Mouse (Mus musculus): ENCODE measurements around the gene Cd84. TPM values are rescaled to one million over a fixed set of nuclear protein-coding genes. Genes with fewer than 3 reads are reported as not detected.
A peak's percentile ranks its signal among the peaks of the same experiment; 100 is the strongest.
"Not testable (repeated sequence)": the region's sequence is repeated elsewhere in the genome, so short reads cannot be mapped to it uniquely, and the experiment has no call there.

The Cd84 gene
- polyA plus RNA-seq, 1 experiment from 2014 or later, result 0.01 TPM

- ChIA-PET POLR2A (no interaction called here), CTCF (interaction anchor here (0.9 to 3.3 kb wide), 5 partner anchors 12 to 174 kb away, joined by 3 to 15 read pairs (median 5); partner anchors contain the start of gene Cd84)
- H3K27me3 ChIP-seq, result no peaks in the 10 kb centered on the region
- peak; percentile 33 for TF ChIP-seq CTCF (IDR thresholded peaks at IDR 0.05)
- ATAC-seq (no peak), DNase-seq (ENCODE audit: low read depth, low spot score) (peak; percentile 34)
- in situ Hi-C loops (cut with MboI; ENCODE audit: low pct_unique_long_range_greater_than_20kb), result loop anchor here (25.0 kb wide), 1 partner anchor 510 kb away; the partner anchor contains the start of genes Kcnj10 and Kcnj9
Observed at GRCm38 (mm10) chr1:171827674-171828073, 11.8 kb upstream of the Cd84 start.

- ATAC-seq (no peak), DNase-seq (ENCODE audit: low read depth, low spot score) (no peak)
- in situ Hi-C loops (cut with MboI; ENCODE audit: low pct_unique_long_range_greater_than_20kb), result loop anchor here (25.0 kb wide), 1 partner anchor 497 kb away; the partner anchor contains the start of genes Kcnj10 and Kcnj9
- peaks cover 23% of the 10 kb centered on the region for H3K27me3 ChIP-seq
- POLR2A ChIA-PET, result no interaction called here
- CTCF ChIA-PET, result interaction anchor here (0.8 to 1.5 kb wide), 2 partner anchors 13 to 25 kb away, joined by 3 to 4 read pairs; no protein-coding TSS in a partner anchor
- TF ChIP-seq CTCF (IDR thresholded peaks at IDR 0.05), result no peak
Observed at GRCm38 (mm10) chr1:171840450-171841023, 1.0 kb downstream of the Cd84 start.

GRCm38 (mm10) chr1:171845035-171845754 lies 5.7 kb downstream of the Cd84 start:
- in situ Hi-C loops (cut with MboI; ENCODE audit: low pct_unique_long_range_greater_than_20kb), result loop anchor here (25.0 kb wide), 1 partner anchor 492 kb away; the partner anchor contains the start of genes Kcnj10 and Kcnj9
- no peak for TF ChIP-seq CTCF (IDR thresholded peaks at IDR 0.05)
- ATAC-seq, result no peak
- DNase-seq (ENCODE audit: low read depth, low spot score), result no peak
- peaks cover 20% of the 10 kb centered on the region for H3K27me3 ChIP-seq
- CTCF ChIA-PET, result no interaction called here
- POLR2A ChIA-PET, result no interaction called here

- ChIA-PET CTCF (interaction anchor here (0.8 to 1.0 kb wide), 2 partner anchors 144 to 313 kb away, joined by 3 read pairs; partner anchors contain the start of gene Itln1), POLR2A (interaction anchor here (0.6 kb wide), 1 partner anchor 484 kb away, joined by 4 read pairs; no protein-coding TSS in a partner anchor)
- peaks cover 19% of the 10 kb centered on the region for H3K27me3 ChIP-seq
- DNase-seq (ENCODE audit: low read depth, low spot score) (no peak), ATAC-seq (no peak)
- in situ Hi-C loops (cut with MboI; ENCODE audit: low pct_unique_long_range_greater_than_20kb), result loop anchor here (25.0 kb wide), 1 partner anchor 489 kb away; the partner anchor contains the start of genes Kcnj10 and Kcnj9
- TF ChIP-seq CTCF (IDR thresholded peaks at IDR 0.05), result no peak
Observed at GRCm38 (mm10) chr1:171848201-171848600, 8.7 kb downstream of the Cd84 start.

- ATAC-seq, result no peak
- ChIA-PET POLR2A (no interaction called here), CTCF (interaction anchor here (0.8 to 1.4 kb wide), 3 partner anchors 92 to 313 kb away, joined by 3 read pairs; partner anchors contain the start of gene Itln1)
- in situ Hi-C loops (cut with MboI; ENCODE audit: low pct_unique_long_range_greater_than_20kb), result loop anchor here (25.0 kb wide), 1 partner anchor 489 kb away; the partner anchor contains the start of genes Kcnj10 and Kcnj9
- peaks cover 19% of the 10 kb centered on the region for H3K27me3 ChIP-seq
- no peak for TF ChIP-seq CTCF (IDR thresholded peaks at IDR 0.05)
- no peak for DNase-seq (ENCODE audit: low read depth, low spot score)
Observed at GRCm38 (mm10) chr1:171848757-171849156, 9.3 kb downstream of the Cd84 start.

- ChIA-PET CTCF (interaction anchor here (1.4 kb wide), 1 partner anchor 91 kb away, joined by 3 read pairs; no protein-coding TSS in a partner anchor), POLR2A (interaction anchor here (0.7 kb wide), 1 partner anchor 33 kb away, joined by 3 read pairs; no protein-coding TSS in a partner anchor)
- ATAC-seq (no peak), DNase-seq (ENCODE audit: low read depth, low spot score) (no peak)
- in situ Hi-C loops (cut with MboI; ENCODE audit: low pct_unique_long_range_greater_than_20kb), result loop anchor here (25.0 kb wide), 1 partner anchor 488 kb away; the partner anchor contains the start of genes Kcnj10 and Kcnj9
- no peak for TF ChIP-seq CTCF (IDR thresholded peaks at IDR 0.05)
- peaks cover 16% of the 10 kb centered on the region for H3K27me3 ChIP-seq
Observed at GRCm38 (mm10) chr1:171849454-171849853, 10.0 kb downstream of the Cd84 start.

GRCm38 (mm10) chr1:171865467-171865866 lies 26.0 kb downstream of the Cd84 start:
- DNase-seq (ENCODE audit: low read depth, low spot score) (no peak), ATAC-seq (no peak)
- CTCF ChIA-PET, result interaction anchor here (1.0 to 1.4 kb wide), 2 partner anchors 9 to 10 kb away, joined by 3 read pairs; no protein-coding TSS in a partner anchor
- TF ChIP-seq CTCF (IDR thresholded peaks at IDR 0.05), result no peak
- in situ Hi-C loops (cut with MboI; ENCODE audit: low pct_unique_long_range_greater_than_20kb), result no loop called here
- H3K27me3 ChIP-seq, result peaks cover 1% of the 10 kb centered on the region
- POLR2A ChIA-PET, result no interaction called here

- no peak for DNase-seq (ENCODE audit: low read depth, low spot score)
- in situ Hi-C loops (cut with MboI; ENCODE audit: low pct_unique_long_range_greater_than_20kb), result no loop called here
- TF ChIP-seq CTCF (IDR thresholded peaks at IDR 0.05), result no peak
- no peak for ATAC-seq
- ChIA-PET POLR2A (no interaction called here), CTCF (no interaction called here)
- H3K27me3 ChIP-seq, result no peaks in the 10 kb centered on the region
Observed at GRCm38 (mm10) chr1:171886989-171887388, 47.5 kb downstream of the Cd84 start.

- CTCF ChIA-PET, result not testable (repeated sequence)
Observed at GRCm38 (mm10) chr1:171895364-171895763, 55.9 kb downstream of the Cd84 start, which contains the start of gene Gm10521. Gene Gm10521 (plus strand): TSS chr1:171895664.

GRCm38 (mm10) chr1:171904011-171904410 lies 64.5 kb downstream of the Cd84 start:
- POLR2A ChIA-PET, result no interaction called here
- in situ Hi-C loops (cut with MboI; ENCODE audit: low pct_unique_long_range_greater_than_20kb), result no loop called here
- CTCF ChIA-PET, result interaction anchor here (1.1 kb wide), 1 partner anchor 9 kb away, joined by 3 read pairs; no protein-coding TSS in a partner anchor
- no peak for TF ChIP-seq CTCF (IDR thresholded peaks at IDR 0.05)
- ATAC-seq (no peak), DNase-seq (ENCODE audit: low read depth, low spot score) (no peak)
- no peaks in the 10 kb centered on the region for H3K27me3 ChIP-seq

More at GRCm38 (mm10) chr1:171895364-171895763, 55.9 kb downstream of the Cd84 start, which contains the start of gene Gm10521:
- H3K27me3 ChIP-seq; in situ Hi-C loops (cut with MboI; ENCODE audit: low pct_unique_long_range_greater_than_20kb); DNase-seq (ENCODE audit: low read depth, low spot score); POLR2A ChIA-PET; ATAC-seq: not testable (repeated sequence)
